Mouse (Mus musculus) telencephalon, adult 2 months (tissue): ENCODE results near the gene Ubr1.
"Not testable (repeated sequence)": the region's sequence is repeated elsewhere in the genome, so short reads cannot be mapped to it uniquely, and the experiment has no call there.

Experiments
- DNase-seq: peaks from one replicate; pipeline ENCODE4 v3.0.0-alpha.2; 2011; ENCODE audit warnings: low read depth, low spot score

Ubr1 gene

GRCm38 (mm10) chr2:120970559-120971080, at the start of gene Ubr1:
TSS of gene Ubr1 (minus strand) at chr2:120970715.
- peak; percentile 87 for DNase-seq

- DNase-seq, result no peak
Observed at GRCm38 (mm10) chr2:121017151-121017550, 46.6 kb upstream of the Ubr1 start.

GRCm38 (mm10) chr2:121016226-121016625, 45.7 kb upstream of the Ubr1 start:
- DNase-seq, result no peak

- DNase-seq, result no peak
Observed at GRCm38 (mm10) chr2:121015507-121015906, 45.0 kb upstream of the Ubr1 start.

- no peak for DNase-seq
Observed at GRCm38 (mm10) chr2:121012676-121013075, 42.2 kb upstream of the Ubr1 start.

GRCm38 (mm10) chr2:121009071-121009677, 38.7 kb upstream of the Ubr1 start:
- no peak for DNase-seq

GRCm38 (mm10) chr2:121008664-121009007, 38.1 kb upstream of the Ubr1 start:
- DNase-seq, result no peak

GRCm38 (mm10) chr2:121007925-121008663, 37.6 kb upstream of the Ubr1 start, which contains the start of gene Ccndbp1:
TSS of gene Ccndbp1 (plus strand) at chr2:121008403.
- peak; percentile 78 for DNase-seq

- DNase-seq, result no peak
Observed at GRCm38 (mm10) chr2:121006986-121007385, 36.5 kb upstream of the Ubr1 start.

GRCm38 (mm10) chr2:121004018-121004811, 33.7 kb upstream of the Ubr1 start:
- DNase-seq, result no peak

- DNase-seq, result no peak
Observed at GRCm38 (mm10) chr2:121003586-121003985, 33.1 kb upstream of the Ubr1 start.

GRCm38 (mm10) chr2:120998863-120999262, 28.3 kb upstream of the Ubr1 start:
- no peak for DNase-seq

GRCm38 (mm10) chr2:120996607-120997006, 26.1 kb upstream of the Ubr1 start:
- not testable (repeated sequence) for DNase-seq

- DNase-seq, result no peak
Observed at GRCm38 (mm10) chr2:120991196-120991595, 20.7 kb upstream of the Ubr1 start.

- DNase-seq, result no peak
Observed at GRCm38 (mm10) chr2:120985241-120985640, 14.7 kb upstream of the Ubr1 start.

GRCm38 (mm10) chr2:120983611-120984010, 13.1 kb upstream of the Ubr1 start:
- no peak for DNase-seq

GRCm38 (mm10) chr2:120980861-120981260, 10.3 kb upstream of the Ubr1 start:
- no peak for DNase-seq

- DNase-seq, result no peak
Observed at GRCm38 (mm10) chr2:120979819-120980218, 9.3 kb upstream of the Ubr1 start.

GRCm38 (mm10) chr2:120978693-120979037, 8.2 kb upstream of the Ubr1 start:
- DNase-seq, result no peak

GRCm38 (mm10) chr2:120977926-120978692, 7.6 kb upstream of the Ubr1 start:
- no peak for DNase-seq
